Mouse (Mus musculus) heart, embryonic 15.5 days (tissue): ENCODE measurements at regions not wholly inside any gene's neighbourhood (a gene's known extent, or its start where the extent isn't known, plus 50 kb on each side); places are given as distances from the start of the nearest gene placed in this dataset.

ENCODE experiments used
- ATAC-seq: fragments of 200-750 bp; cut with Nextera tagmentation; replicated peaks from 2 replicates; pipeline ENCODE4 v1.8.0; 2017; ENCODE audit warnings: low read depth, moderate TSS enrichment; ENCODE audit not compliant: insufficient number of reproducible peaks, insufficient read depth, low FRiP score
- H3K27ac ChIP-seq: fragments of 300-500 bp; sonication (generic); 2 replicates; pipeline ENCODE4 v1.5.1; 2015; ENCODE audit warnings: mild to moderate bottlenecking, inconsistent platforms
- H3K27me3 ChIP-seq: fragments of 300-500 bp; sonication (generic); 2 replicates; pipeline ENCODE4 v1.6.1; 2015; ENCODE audit warnings: inconsistent platforms
- H3K36me3 ChIP-seq: fragments of 300-500 bp; sonication (generic); 2 replicates; pipeline ENCODE4 v1.6.1; 2015; ENCODE audit warnings: mild to moderate bottlenecking, inconsistent platforms
- H3K4me1 ChIP-seq: fragments of 300-500 bp; sonication (generic); replicated peaks from 2 replicates; pipeline ENCODE4 v1.6.1; 2015; ENCODE audit warnings: inconsistent platforms
- H3K4me2 ChIP-seq: fragments of 300-500 bp; sonication (generic); 2 replicates; pipeline ENCODE4 v1.6.1; 2015; ENCODE audit warnings: inconsistent platforms, mild to moderate bottlenecking, moderate library complexity
- H3K4me3 ChIP-seq: fragments of 300-500 bp; sonication (generic); 2 replicates; pipeline ENCODE4 v1.5.1; 2015; ENCODE audit warnings: mild to moderate bottlenecking, inconsistent platforms
- H3K9ac ChIP-seq: fragments of 300-500 bp; sonication (generic); 2 replicates; pipeline ENCODE4 v1.6.1; 2015; ENCODE audit warnings: mild to moderate bottlenecking, inconsistent platforms
- H3K9me3 ChIP-seq: fragments of 300-500 bp; sonication (generic); replicated peaks from 2 replicates; pipeline ENCODE4 v1.6.1; 2016; ENCODE audit warnings: inconsistent platforms
- WGBS: fragments of 180-500 bp; shearing (Covaris S2); methylation state at CpG from one replicate; pipeline ENCODE4 v1.1.7; 2015; ENCODE audit warnings: mixed read lengths; 5-methylcytosine and 5-hydroxymethylcytosine counted together

DNA sequence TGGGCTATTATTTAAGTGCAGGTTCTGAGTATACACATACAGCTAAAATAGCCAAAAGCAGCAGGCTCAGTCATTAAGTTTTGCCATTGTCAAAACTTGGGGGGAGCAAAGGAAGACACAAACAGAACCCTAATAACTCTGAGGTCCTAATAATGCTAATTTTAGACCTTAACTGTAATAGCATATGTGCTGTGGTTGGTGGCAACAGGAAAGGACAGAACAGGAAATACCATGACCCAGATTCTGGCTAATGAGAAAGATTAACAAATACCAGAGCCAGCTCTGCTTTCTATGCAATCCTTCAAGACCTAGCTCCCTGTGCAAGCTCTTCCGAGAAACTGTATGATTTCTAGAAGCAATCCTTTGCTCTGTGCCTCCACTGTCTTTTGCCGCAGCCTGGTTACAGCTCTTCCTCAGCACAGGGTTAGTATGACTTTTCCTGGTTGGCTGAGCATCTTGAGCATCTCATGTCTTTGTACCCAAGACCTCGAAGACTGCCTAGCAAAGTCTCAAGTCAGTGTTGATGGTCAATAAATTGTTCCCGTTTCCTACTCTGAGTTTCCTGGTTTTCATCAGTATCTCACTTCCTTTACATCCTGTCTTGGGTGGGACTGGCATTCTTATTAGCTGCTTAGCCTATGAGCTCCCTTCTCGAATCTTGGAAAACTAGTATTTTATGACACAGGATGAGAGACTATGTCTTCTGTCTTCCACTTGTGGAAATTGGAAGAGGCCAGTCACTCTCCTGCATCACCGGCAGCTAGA is 49.9 kb upstream of the Eed start:
- Histone ChIP-seq H3K9ac (no peak overlapping the region), H3K36me3 (no peaks in the 10 kb centered on the region), H3K4me2 (peak overlapping the region; percentile 50), H3K27ac (peak overlapping the region; percentile 75), H3K27me3 (no peaks in the 10 kb centered on the region), H3K4me1 (peaks cover 28% of the 10 kb centered on the region), H3K4me3 (no peak overlapping the region), H3K9me3 (no peaks in the 10 kb centered on the region)
- ATAC-seq, result no peak
- WGBS, result 59% methylated on average over 6 of the region's 6 CpGs

DNA sequence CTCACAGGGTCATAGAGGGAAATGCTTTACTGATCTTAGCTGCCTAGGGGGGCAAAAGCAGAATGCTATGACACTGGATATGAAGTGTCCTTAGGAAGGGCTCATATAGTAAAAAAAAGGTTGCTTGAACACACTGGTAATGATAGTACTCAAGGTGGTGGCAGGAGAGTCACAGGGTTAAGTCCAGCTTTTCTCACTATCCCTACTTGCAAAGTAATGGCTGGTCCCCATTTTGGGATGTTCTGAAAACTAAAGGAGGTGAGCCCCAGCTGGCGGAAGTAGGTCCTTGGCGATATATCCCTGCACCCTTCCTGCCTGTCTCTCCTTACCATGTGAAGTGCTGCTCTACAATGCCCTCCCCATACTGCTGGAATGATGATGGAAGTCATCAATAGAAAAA is 52.3 kb upstream of the Eed start:
- Histone ChIP-seq H3K36me3 (no peaks in the 10 kb centered on the region), H3K4me2 (no peak overlapping the region), H3K27me3 (no peaks in the 10 kb centered on the region), H3K4me3 (no peak overlapping the region), H3K9ac (no peak overlapping the region), H3K9me3 (no peaks in the 10 kb centered on the region), H3K4me1 (peaks cover 28% of the 10 kb centered on the region), H3K27ac (peak overlapping the region; percentile 61)
- ATAC-seq, result no peak
- 91% methylated on average over 2 of the region's 2 CpGs for WGBS

DNA sequence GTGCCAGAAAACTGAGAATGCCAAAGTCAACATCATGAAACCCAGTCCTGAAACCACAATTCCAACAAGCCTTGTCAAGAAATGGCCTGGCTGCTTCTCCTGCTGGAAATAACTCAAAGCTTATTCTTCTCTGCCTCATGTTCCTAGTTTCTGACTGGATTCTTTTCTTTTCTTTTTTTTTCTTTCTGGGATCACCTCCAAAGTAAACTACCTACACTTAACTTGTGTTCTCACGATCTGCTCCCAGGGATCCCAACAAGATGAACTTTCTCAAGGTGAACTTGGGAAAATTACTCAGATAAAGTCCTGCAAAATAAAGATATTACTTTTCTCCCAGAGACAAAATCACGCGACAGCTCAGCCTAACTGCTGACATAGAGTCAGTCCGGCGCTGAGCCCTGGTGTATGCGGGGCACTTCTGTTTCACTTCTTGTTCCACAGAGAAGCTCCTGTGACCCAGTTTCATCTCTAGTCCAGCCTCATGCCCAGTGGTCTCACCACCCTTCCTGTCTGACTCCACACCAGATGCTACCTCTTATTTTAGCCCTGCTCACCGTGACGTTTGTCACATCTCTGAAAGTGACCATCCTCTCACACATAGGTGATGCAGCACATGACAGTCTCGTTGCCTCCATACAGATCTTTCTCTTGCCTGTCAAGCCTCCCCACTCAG is 53.0 kb upstream of the Eed start:
- H3K9ac ChIP-seq, result no peak overlapping the region
- no peaks in the 10 kb centered on the region for H3K27me3 ChIP-seq
- WGBS, result 54% methylated on average over 9 of the region's 9 CpGs
- peaks cover 28% of the 10 kb centered on the region for H3K4me1 ChIP-seq
- H3K27ac ChIP-seq, result peak overlapping the region; percentile 61
- no peaks in the 10 kb centered on the region for H3K36me3 ChIP-seq
- H3K4me2 ChIP-seq, result no peak overlapping the region
- ATAC-seq, result no peak
- H3K9me3 ChIP-seq, result no peaks in the 10 kb centered on the region
- H3K4me3 ChIP-seq, result no peak overlapping the region

DNA sequence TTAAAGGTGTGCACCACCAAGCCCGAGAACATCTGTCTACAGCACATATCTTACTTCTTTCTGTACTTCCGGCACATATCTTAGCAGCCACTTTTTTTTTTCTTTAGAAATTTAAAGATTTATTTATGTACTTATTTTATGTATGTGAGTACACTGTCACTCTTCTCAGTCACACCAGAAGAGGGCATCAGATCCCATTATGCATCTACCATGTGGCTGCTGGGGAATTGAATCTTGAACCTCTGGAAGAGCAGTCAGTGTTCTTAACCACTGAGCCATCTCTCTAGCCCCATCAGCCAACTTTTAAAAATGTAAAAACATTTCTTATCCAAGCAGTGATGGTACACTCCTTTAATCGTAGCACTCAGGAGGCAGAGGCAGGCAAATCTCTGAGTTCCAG is 53.7 kb upstream of the Eed start:
- 86% methylated on average over 3 of the region's 3 CpGs for WGBS
- Histone ChIP-seq H3K27me3 (no peaks in the 10 kb centered on the region), H3K36me3 (no peaks in the 10 kb centered on the region), H3K4me1 (peaks cover 21% of the 10 kb centered on the region), H3K4me2 (no peak overlapping the region), H3K4me3 (no peak overlapping the region), H3K27ac (peak overlapping the region; percentile 61), H3K9me3 (no peaks in the 10 kb centered on the region), H3K9ac (no peak overlapping the region)
- ATAC-seq, result no peak

DNA sequence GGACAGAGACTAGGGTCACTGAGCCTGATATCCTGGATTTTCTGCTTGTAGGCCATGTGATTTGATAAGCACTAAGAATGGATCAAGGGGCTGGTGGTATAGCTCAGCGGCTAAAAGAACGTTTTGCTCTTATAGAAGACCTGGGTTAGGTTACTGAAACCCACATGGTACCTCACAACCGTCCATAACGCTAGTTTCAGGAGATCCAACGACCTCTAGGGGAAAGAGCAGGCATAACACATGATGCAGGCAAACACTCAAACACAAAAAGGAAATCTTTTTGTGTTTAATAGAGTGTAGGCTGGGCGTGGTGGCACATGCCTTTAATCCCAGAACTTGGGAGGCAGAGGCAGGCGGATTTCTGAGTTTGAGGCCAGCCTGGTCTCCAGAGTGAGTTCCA is 54.6 kb upstream of the Eed start:
- no peak for ATAC-seq
- H3K27me3 ChIP-seq, result no peaks in the 10 kb centered on the region
- peaks cover 12% of the 10 kb centered on the region for H3K4me1 ChIP-seq
- H3K9me3 ChIP-seq, result no peaks in the 10 kb centered on the region
- no peak overlapping the region for H3K9ac ChIP-seq
- H3K4me2 ChIP-seq, result no peak overlapping the region
- H3K27ac ChIP-seq, result no peak overlapping the region
- no peaks in the 10 kb centered on the region for H3K36me3 ChIP-seq
- 71% methylated on average over 7 of the region's 7 CpGs for WGBS
- H3K4me3 ChIP-seq, result no peak overlapping the region

DNA sequence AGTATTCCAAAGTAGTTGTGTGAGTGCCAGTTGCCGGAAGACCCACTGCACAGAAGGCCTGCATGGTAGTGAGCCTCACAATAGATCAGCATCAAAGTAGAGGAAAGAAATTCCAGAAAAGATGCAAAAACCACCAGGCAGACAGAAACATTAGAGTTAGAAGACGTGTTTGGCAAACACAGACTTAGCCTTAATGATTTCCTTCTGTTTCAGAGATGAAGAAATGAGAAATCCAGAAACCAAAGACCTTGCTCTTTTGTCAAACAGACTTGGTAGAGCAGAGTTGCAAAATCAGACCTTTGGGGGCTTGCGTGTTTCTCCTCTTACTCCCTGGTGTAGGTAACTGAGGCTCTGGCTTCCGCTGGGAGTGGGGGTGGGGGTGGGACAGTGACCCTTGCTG is 57.0 kb upstream of the Eed start:
- no peak overlapping the region for H3K4me2 ChIP-seq
- peaks cover 15% of the 10 kb centered on the region for H3K4me1 ChIP-seq
- ATAC-seq, result no peak
- no peaks in the 10 kb centered on the region for H3K27me3 ChIP-seq
- no peaks in the 10 kb centered on the region for H3K9me3 ChIP-seq
- H3K36me3 ChIP-seq, result no peaks in the 10 kb centered on the region
- no peak overlapping the region for H3K9ac ChIP-seq
- no peak overlapping the region for H3K4me3 ChIP-seq
- WGBS, result 90% methylated on average over 4 of the region's 4 CpGs
- H3K27ac ChIP-seq, result no peak overlapping the region

DNA sequence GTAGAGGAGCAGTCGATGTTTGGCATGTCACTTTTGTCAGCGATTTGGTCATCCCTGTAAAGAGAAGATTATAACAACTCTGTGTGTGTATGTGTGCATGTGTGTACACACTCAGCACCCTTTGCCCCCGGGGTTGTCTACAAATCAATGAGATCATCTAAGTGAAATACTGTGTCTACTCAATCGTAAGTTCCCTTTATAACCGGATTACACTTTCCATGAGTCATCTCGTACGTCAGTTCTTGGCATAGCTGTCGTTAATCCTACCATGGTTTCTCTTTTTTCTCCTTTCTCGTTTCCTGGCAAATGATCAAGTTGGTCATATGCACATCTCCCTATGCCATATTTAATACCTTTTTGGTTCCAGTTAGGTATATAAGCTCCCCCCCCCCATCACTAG is 58.7 kb upstream of the Eed start:
- no peak for ATAC-seq
- Histone ChIP-seq H3K27ac (no peak overlapping the region), H3K9ac (no peak overlapping the region), H3K36me3 (no peaks in the 10 kb centered on the region), H3K4me2 (no peak overlapping the region), H3K4me3 (no peak overlapping the region), H3K27me3 (no peaks in the 10 kb centered on the region), H3K4me1 (peaks cover 12% of the 10 kb centered on the region), H3K9me3 (no peaks in the 10 kb centered on the region)
- WGBS, result 74% methylated on average over 9 of the region's 9 CpGs

DNA sequence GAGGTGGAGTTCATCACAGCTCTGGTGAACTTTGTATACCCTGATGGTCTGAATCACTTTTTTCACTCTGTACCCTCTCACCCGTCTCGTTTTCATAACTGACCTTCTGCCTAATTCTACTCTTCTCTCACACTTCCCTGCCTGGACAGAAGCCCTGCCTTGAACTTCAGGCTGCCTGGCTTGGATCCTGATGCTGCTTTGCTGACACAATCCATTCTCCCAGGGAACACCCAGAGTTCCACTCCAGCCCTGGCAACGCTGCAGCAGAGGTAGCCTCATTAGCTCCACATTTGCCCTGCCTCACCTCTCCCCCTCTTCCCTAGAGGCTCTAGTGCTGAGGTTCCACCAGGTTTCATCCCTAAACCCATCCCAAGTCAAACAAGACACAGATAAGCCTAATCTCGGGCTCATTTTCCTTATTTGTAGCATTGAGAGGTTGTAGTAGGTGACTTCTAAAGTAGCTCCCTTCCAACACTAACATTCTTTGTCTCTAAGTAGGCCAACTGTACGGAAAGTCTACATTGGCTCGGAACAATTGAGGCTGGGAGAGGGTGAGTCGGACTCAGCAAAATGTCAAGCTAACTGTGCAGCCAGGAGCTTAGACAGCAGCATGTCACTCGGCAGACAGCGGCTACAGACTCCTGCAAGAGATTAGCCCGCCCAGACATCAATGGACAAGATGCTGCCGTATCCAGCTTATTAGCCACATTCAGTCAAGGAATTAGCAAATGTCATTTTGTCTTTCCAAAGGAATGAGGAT is 60.0 kb upstream of the Eed start:
- H3K4me3 ChIP-seq, result no peak overlapping the region
- no peak for ATAC-seq
- H3K4me1 ChIP-seq, result peaks cover 12% of the 10 kb centered on the region
- H3K9me3 ChIP-seq, result no peaks in the 10 kb centered on the region
- no peaks in the 10 kb centered on the region for H3K27me3 ChIP-seq
- no peak overlapping the region for H3K9ac ChIP-seq
- WGBS, result 46% methylated on average over 11 of the region's 11 CpGs
- no peaks in the 10 kb centered on the region for H3K36me3 ChIP-seq
- H3K4me2 ChIP-seq, result no peak overlapping the region
- H3K27ac ChIP-seq, result peak overlapping the region; percentile 57

DNA sequence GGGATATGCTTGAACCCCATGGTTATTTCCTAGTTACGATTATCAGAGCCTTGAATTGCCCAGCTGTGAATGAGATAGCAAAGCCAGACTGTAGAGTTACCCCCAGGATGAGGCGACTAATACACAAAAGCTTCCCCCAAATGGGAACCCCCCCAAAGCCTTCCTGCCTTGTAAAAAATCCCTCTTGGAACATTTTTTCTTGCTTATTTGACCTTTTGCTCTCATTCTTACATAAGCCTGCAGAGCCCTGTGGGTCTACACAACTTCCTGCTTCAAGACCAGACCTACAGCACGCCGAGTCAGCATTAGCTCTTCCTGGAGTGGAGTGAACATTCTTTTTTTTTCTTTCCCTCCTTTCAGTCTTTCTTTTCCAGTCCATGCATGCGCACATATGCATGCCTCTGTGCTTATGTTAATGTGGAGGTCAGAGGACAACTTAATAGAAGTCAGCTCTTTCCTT is 60.8 kb upstream of the Eed start:
- no peak overlapping the region for H3K9ac ChIP-seq
- WGBS, result 51% methylated on average over 5 of the region's 5 CpGs
- no peaks in the 10 kb centered on the region for H3K9me3 ChIP-seq
- H3K4me3 ChIP-seq, result no peak overlapping the region
- H3K4me1 ChIP-seq, result peaks cover 12% of the 10 kb centered on the region
- H3K27me3 ChIP-seq, result no peaks in the 10 kb centered on the region
- H3K27ac ChIP-seq, result peak overlapping the region; percentile 57
- no peaks in the 10 kb centered on the region for H3K36me3 ChIP-seq
- 0 out of 2 replicates have a peak, but pooled peaks have one; percentile 36 for ATAC-seq
- H3K4me2 ChIP-seq, result no peak overlapping the region

DNA sequence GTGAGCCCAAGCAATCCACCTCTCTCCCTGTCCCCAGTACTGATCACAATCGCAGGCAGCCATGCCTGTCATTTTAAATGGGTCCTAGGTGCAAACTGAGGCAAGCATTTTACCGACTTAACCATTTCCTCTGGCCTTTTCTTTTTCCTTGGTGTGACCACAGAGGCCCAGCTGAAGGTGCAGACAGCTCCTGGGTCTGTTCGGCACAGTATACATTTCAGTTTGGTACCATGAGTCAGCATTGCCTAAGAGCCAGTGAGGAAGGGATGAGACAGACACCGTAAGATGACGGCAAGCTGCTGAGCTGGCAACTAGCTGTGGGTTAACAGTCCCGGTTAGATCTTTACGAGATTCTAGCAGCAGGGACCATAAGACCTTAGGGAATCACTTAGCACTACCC is 61.6 kb upstream of the Eed start:
- no peaks in the 10 kb centered on the region for H3K27me3 ChIP-seq
- 80% methylated on average over 7 of the region's 7 CpGs for WGBS
- H3K4me3 ChIP-seq, result no peak overlapping the region
- H3K4me2 ChIP-seq, result no peak overlapping the region
- H3K36me3 ChIP-seq, result no peaks in the 10 kb centered on the region
- H3K4me1 ChIP-seq, result peaks cover 12% of the 10 kb centered on the region
- no peak overlapping the region for H3K27ac ChIP-seq
- no peak for ATAC-seq
- H3K9me3 ChIP-seq, result no peaks in the 10 kb centered on the region
- H3K9ac ChIP-seq, result no peak overlapping the region

DNA sequence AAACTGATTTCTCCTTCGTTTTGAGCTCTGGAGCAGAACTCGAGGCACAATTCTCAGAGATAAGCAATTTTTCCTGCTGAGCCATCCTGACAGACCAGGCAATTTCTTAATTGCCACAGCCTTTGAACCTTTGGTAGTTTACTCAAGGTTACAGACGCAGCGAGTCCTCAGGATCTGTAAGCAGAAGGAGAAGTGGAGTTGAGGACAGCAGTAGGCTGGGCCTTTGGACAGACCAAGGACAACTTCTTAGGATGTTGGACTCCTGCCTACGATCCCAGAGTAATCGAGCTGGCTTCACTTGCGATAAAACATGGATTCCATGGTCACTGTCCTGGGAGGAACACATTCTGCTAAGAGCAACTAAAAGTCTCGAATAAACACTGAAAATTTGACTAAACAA is 62.7 kb upstream of the Eed start:
- Histone ChIP-seq H3K27ac (no peak overlapping the region), H3K4me3 (no peak overlapping the region), H3K4me2 (no peak overlapping the region), H3K9ac (no peak overlapping the region), H3K27me3 (no peaks in the 10 kb centered on the region), H3K4me1 (peaks cover 12% of the 10 kb centered on the region), H3K9me3 (no peaks in the 10 kb centered on the region), H3K36me3 (no peaks in the 10 kb centered on the region)
- 78% methylated on average over 8 of the region's 8 CpGs for WGBS
- ATAC-seq, result no peak
